Comparison of ENCODE assay signal across 8 mouse cellular contexts in genomic region chr10:88379013-88379885, GRCm38 (mm10). TPM values are rescaled to one million over a fixed set of nuclear protein-coding genes. Genes with fewer than 3 reads are reported as not detected.
DNase-seq lines count a peak whose midpoint lies in the region; ATAC-seq and TF ChIP-seq lines count a peak whose summit lies in the region.

Dram1 (minus strand) TSS chr10:88379080.
Gnptab (plus strand) TSS chr10:88379132.

- peak within 1 kb of the TSS; percentile 81 for H3K9ac ChIP-seq in embryonic facial prominence, embryonic 14.5 days (ENCODE audit: low read depth, low read length)
- H3K9ac ChIP-seq in kidney, embryonic 14.5 days (ENCODE audit: low read depth, low read length), result peak within 1 kb of the TSS; percentile 78
- H3K9ac ChIP-seq in limb, embryonic 14.5 days (ENCODE audit: low read depth, low read length, severe bottlenecking), result peak within 1 kb of the TSS; percentile 72
- peak within 1 kb of the TSS; percentile 92 for H3K9ac ChIP-seq in midbrain, embryonic 16.5 days (ENCODE audit: low read depth, low read length)

- DNase-seq in 3T3-L1 (ENCODE audit: low read depth, low spot score), result peak; percentile 72
- DNase-seq in adrenal gland, postnatal 4 days (ENCODE audit: low spot score in 2 of 2), result peak; percentile 81 to 88
- peak; percentile 86 for DNase-seq in embryonic facial prominence, embryonic 14.5 days (ENCODE audit: low spot score)
- peak; percentile 85 to 88 for DNase-seq in heart, adult 9 months (ENCODE audit: low spot score in 2 of 2)
- DNase-seq in limb, embryonic 14.5 days (ENCODE audit: low spot score), result peak; percentile 73
- DNase-seq in spleen, adult 2 months (ENCODE audit: low read depth in 1 of 2, low spot score in 2 of 2), result peak; percentile 68 to 82

- H3K4me3 ChIP-seq in embryonic facial prominence, embryonic 14.5 days (ENCODE audit: low read depth, low read length), result peak within 1 kb of the TSS; percentile 74
- H3K4me3 ChIP-seq in kidney, embryonic 14.5 days (ENCODE audit: low read length), result peak within 1 kb of the TSS; percentile 83
- H3K4me3 ChIP-seq in limb, embryonic 14.5 days (replicated peaks; ENCODE audit: low read length), result peak within 1 kb of the TSS; percentile 73
- H3K4me3 ChIP-seq in midbrain, embryonic 16.5 days (ENCODE audit: low read depth, low read length), result peak within 1 kb of the TSS; percentile 89
- H3K4me3 ChIP-seq in spleen, adult 2 months (ENCODE audit: extremely low read depth, insufficient read depth, insufficient read length), result peak within 1 kb of the TSS; percentile 66

- peak; percentile 97 for TF ChIP-seq CTCF in spleen, adult 2 months (IDR thresholded peaks at IDR 0.05; ENCODE audit: extremely low read depth, insufficient read depth, insufficient read length, insufficient replicate concordance)

- no peaks in the 10 kb centered on the region for H3K27me3 ChIP-seq in embryonic facial prominence, embryonic 14.5 days (replicated peaks; ENCODE audit: control insufficient read depth, insufficient read depth, low read length)
- H3K27me3 ChIP-seq in kidney, embryonic 14.5 days (ENCODE audit: control insufficient read depth, insufficient read depth, low read length), result no peaks in the 10 kb centered on the region
- H3K27me3 ChIP-seq in limb, embryonic 14.5 days (ENCODE audit: control insufficient read depth, insufficient read depth, low read length), result no peaks in the 10 kb centered on the region
- no peaks in the 10 kb centered on the region for H3K27me3 ChIP-seq in midbrain, embryonic 16.5 days (ENCODE audit: control insufficient read depth, insufficient read depth, low read depth, low read length)
- no peaks in the 10 kb centered on the region for H3K27me3 ChIP-seq in spleen, adult 2 months (ENCODE audit: control insufficient read depth, insufficient read depth, low read length)

- ATAC-seq in embryonic facial prominence, embryonic 14.5 days (ENCODE audit: low read depth), result peak; percentile 92
- ATAC-seq in kidney, embryonic 14.5 days (ENCODE audit: low FRiP score, low TSS enrichment), result peak; percentile 90
- ATAC-seq in limb, embryonic 14.5 days (ENCODE audit: low FRiP score, low read depth), result peak; percentile 91
- ATAC-seq in midbrain, embryonic 16.5 days, result peak; percentile 89

- no peaks in the 10 kb centered on the region for H3K9me3 ChIP-seq in embryonic facial prominence, embryonic 14.5 days (ENCODE audit: control insufficient read depth, low read length)
- H3K9me3 ChIP-seq in kidney, embryonic 14.5 days (ENCODE audit: control insufficient read depth, low read length), result no peaks in the 10 kb centered on the region
- no peaks in the 10 kb centered on the region for H3K9me3 ChIP-seq in limb, embryonic 14.5 days (ENCODE audit: control insufficient read depth, low read length)
- no peaks in the 10 kb centered on the region for H3K9me3 ChIP-seq in midbrain, embryonic 16.5 days (replicated peaks; ENCODE audit: control insufficient read depth, low read length, poor library complexity, severe bottlenecking)

- H3K36me3 ChIP-seq in embryonic facial prominence, embryonic 14.5 days (ENCODE audit: control insufficient read depth, insufficient read depth, low read length), result no peaks in the 10 kb centered on the region
- no peaks in the 10 kb centered on the region for H3K36me3 ChIP-seq in kidney, embryonic 14.5 days (ENCODE audit: control insufficient read depth, insufficient read depth, low read length)
- no peaks in the 10 kb centered on the region for H3K36me3 ChIP-seq in limb, embryonic 14.5 days (ENCODE audit: control insufficient read depth, insufficient read depth, low read length)
- H3K36me3 ChIP-seq in midbrain, embryonic 16.5 days (ENCODE audit: control insufficient read depth, insufficient read depth, low read length), result no peaks in the 10 kb centered on the region
- H3K36me3 ChIP-seq in spleen, adult 2 months (ENCODE audit: control insufficient read depth, insufficient read depth, low read length), result no peaks in the 10 kb centered on the region

- peak within 1 kb of the TSS; percentile 85 for H3K4me2 ChIP-seq in embryonic facial prominence, embryonic 14.5 days (ENCODE audit: low read depth, low read length)
- peak within 1 kb of the TSS; percentile 89 for H3K4me2 ChIP-seq in kidney, embryonic 14.5 days (replicated peaks; ENCODE audit: low read depth, low read length)
- H3K4me2 ChIP-seq in limb, embryonic 14.5 days (replicated peaks; ENCODE audit: low read depth, low read length, severe bottlenecking), result peak within 1 kb of the TSS; percentile 89
- peak within 1 kb of the TSS; percentile 93 for H3K4me2 ChIP-seq in midbrain, embryonic 16.5 days (ENCODE audit: low read length)

- H3K27ac ChIP-seq in embryonic facial prominence, embryonic 14.5 days (replicated peaks; ENCODE audit: low read depth, low read length), result peak within 1 kb of the TSS; percentile 63
- peak within 1 kb of the TSS; percentile 24; the same call in 1 of the 2 replicates for H3K27ac ChIP-seq in kidney, embryonic 14.5 days (ENCODE audit: low read depth, low read length)
- H3K27ac ChIP-seq in limb, embryonic 14.5 days (replicated peaks; ENCODE audit: low read depth, low read length), result no peak within 1 kb of the TSS
- H3K27ac ChIP-seq in midbrain, embryonic 16.5 days (ENCODE audit: low read length), result peak within 1 kb of the TSS; percentile 81
- H3K27ac ChIP-seq in spleen, adult 2 months (ENCODE audit: insufficient read depth, low read length), result peak within 1 kb of the TSS; percentile 53

- no peak for TF ChIP-seq POLR2A in limb, embryonic 14.5 days (IDR thresholded peaks at IDR 0.05; ENCODE audit: borderline replicate concordance, extremely low read depth, insufficient read depth, insufficient read length)
- TF ChIP-seq POLR2A in spleen, adult 2 months (IDR thresholded peaks at IDR 0.05; ENCODE audit: low read depth, low read length), result peak; percentile 7; the same call in 1 of the 2 replicates

- WGBS in embryonic facial prominence, embryonic 14.5 days, result 0% methylated on average over 39 of the region's 87 CpGs
- WGBS in kidney, embryonic 14.5 days, result under 1% methylated on average over 65 of the region's 87 CpGs
- WGBS in limb, embryonic 14.5 days, result under 1% methylated on average over 51 of the region's 87 CpGs
- 0% methylated on average over 43 of the region's 87 CpGs for WGBS in midbrain, embryonic 16.5 days
- under 1% methylated on average over 87 of the region's 87 CpGs for WGBS in spleen, adult 2 months

- H3K4me1 ChIP-seq in embryonic facial prominence, embryonic 14.5 days (ENCODE audit: control insufficient read depth, insufficient read depth, low read length), result peaks cover 7% of the 10 kb centered on the region
- peaks cover 12% of the 10 kb centered on the region; the same call in 1 of the 2 replicates for H3K4me1 ChIP-seq in kidney, embryonic 14.5 days (ENCODE audit: control insufficient read depth, insufficient read depth, low read length)
- H3K4me1 ChIP-seq in limb, embryonic 14.5 days (ENCODE audit: control insufficient read depth, insufficient read depth, low read length), result peaks cover 11% of the 10 kb centered on the region; the same call in 1 of the 2 replicates
- H3K4me1 ChIP-seq in midbrain, embryonic 16.5 days (ENCODE audit: control insufficient read depth, insufficient read depth, low read length), result peaks cover 23% of the 10 kb centered on the region
- H3K4me1 ChIP-seq in spleen, adult 2 months (ENCODE audit: control insufficient read depth, insufficient read depth, insufficient read length), result peaks cover 19% of the 10 kb centered on the region

RNA-seq across cellular contexts. Expression of gene Dram1, which starts in this region (rescaled TPM):
- 1 to 10 TPM; 4.4 to 4.5 TPM for total RNA-seq in adrenal gland, postnatal 4 days (2021)
- 4.9 and 5.7 TPM in 2 replicates for polyA plus RNA-seq in embryonic facial prominence, embryonic 14.5 days (2014; fragmentation: Nextera tagmentation; extraction: Ambion mirVana)
- 0.99 and 1.0 TPM in 2 replicates for polyA plus RNA-seq in kidney, embryonic 14.5 days (2014; fragmentation: Nextera tagmentation; extraction: Ambion mirVana)
- 2.2 TPM in 2 replicates for polyA plus RNA-seq in limb, embryonic 14.5 days (2012; rRNA removed)
- polyA plus RNA-seq in limb, embryonic 14.5 days (2014; fragmentation: Nextera tagmentation; extraction: Ambion mirVana), result 1.3 and 1.8 TPM in 2 replicates
- polyA plus RNA-seq in midbrain, embryonic 16.5 days (2015; fragmentation: Nextera tagmentation; extraction: Ambion mirVana), result 0.57 and 0.80 TPM in 2 replicates
- polyA plus RNA-seq in spleen, adult 2 months (2012; rRNA removed), result 13.1 and 20.7 TPM in 2 replicates

RNA-seq across cellular contexts. Expression of gene Gnptab, which starts in this region (rescaled TPM):
- 10 to 100 TPM; 34.2 to 37.8 TPM for total RNA-seq in adrenal gland, postnatal 4 days (2021)
- polyA plus RNA-seq in embryonic facial prominence, embryonic 14.5 days (2014; fragmentation: Nextera tagmentation; extraction: Ambion mirVana), result 9.2 and 9.4 TPM in 2 replicates
- polyA plus RNA-seq in kidney, embryonic 14.5 days (2014; fragmentation: Nextera tagmentation; extraction: Ambion mirVana), result 6.7 and 17.6 TPM in 2 replicates
- 19.4 and 19.7 TPM in 2 replicates for polyA plus RNA-seq in limb, embryonic 14.5 days (2012; rRNA removed)
- 8.9 and 9.2 TPM in 2 replicates for polyA plus RNA-seq in limb, embryonic 14.5 days (2014; fragmentation: Nextera tagmentation; extraction: Ambion mirVana)
- 23.2 and 25.9 TPM in 2 replicates for polyA plus RNA-seq in midbrain, embryonic 16.5 days (2015; fragmentation: Nextera tagmentation; extraction: Ambion mirVana)
- polyA plus RNA-seq in spleen, adult 2 months (2012; rRNA removed), result 6.8 and 8.3 TPM in 2 replicates
